Mouse (Mus musculus): ENCODE results near the gene Ppif.
A peak's percentile ranks its signal among the peaks of the same experiment; 100 is the strongest.

Gene Ppif

GRCm38 (mm10) chr14:25693888-25694568 lies at the start of gene Ppif:
Gene Ppif, plus strand, starts transcription at chr14:25694154.
- DNase-seq (ENCODE audit: low read depth, low spot score): peak; percentile 96

- no peak for DNase-seq (ENCODE audit: low read depth, low spot score)
These were observed 48.2 kb upstream of the Ppif start for GRCm38 (mm10) chr14:25645717-25646116.

GRCm38 (mm10) chr14:25646161-25646621 lies 47.8 kb upstream of the Ppif start:
- DNase-seq (ENCODE audit: low read depth, low spot score): peak; percentile 85

GRCm38 (mm10) chr14:25651131-25651530 lies 42.8 kb upstream of the Ppif start:
- no peak for DNase-seq (ENCODE audit: low read depth, low spot score)

- DNase-seq (ENCODE audit: low read depth, low spot score): no peak
These were observed 42.0 kb upstream of the Ppif start for GRCm38 (mm10) chr14:25651905-25652304.

- DNase-seq (ENCODE audit: low read depth, low spot score): peak; percentile 87
These were observed 39.4 kb upstream of the Ppif start for GRCm38 (mm10) chr14:25654401-25655197.

GRCm38 (mm10) chr14:25660661-25661060 lies 33.3 kb upstream of the Ppif start:
- DNase-seq (ENCODE audit: low read depth, low spot score): peak; percentile 80

GRCm38 (mm10) chr14:25661185-25661920 lies 32.6 kb upstream of the Ppif start:
- no peak for DNase-seq (ENCODE audit: low read depth, low spot score)

GRCm38 (mm10) chr14:25663649-25664309 lies 30.2 kb upstream of the Ppif start:
- no peak for DNase-seq (ENCODE audit: low read depth, low spot score)

GRCm38 (mm10) chr14:25664310-25664695 lies 29.7 kb upstream of the Ppif start:
- no peak for DNase-seq (ENCODE audit: low read depth, low spot score)

GRCm38 (mm10) chr14:25665314-25665970 lies 28.5 kb upstream of the Ppif start:
- peak; percentile 35 for DNase-seq (ENCODE audit: low read depth, low spot score)

- no peak for DNase-seq (ENCODE audit: low read depth, low spot score)
These were observed 27.1 kb upstream of the Ppif start for GRCm38 (mm10) chr14:25666668-25667376.

- DNase-seq (ENCODE audit: low read depth, low spot score): no peak
These were observed 26.4 kb upstream of the Ppif start for GRCm38 (mm10) chr14:25667587-25667986.

GRCm38 (mm10) chr14:25679625-25680024 lies 14.3 kb upstream of the Ppif start:
- DNase-seq (ENCODE audit: low read depth, low spot score): no peak

GRCm38 (mm10) chr14:25682020-25682419 lies 11.9 kb upstream of the Ppif start:
- no peak for DNase-seq (ENCODE audit: low read depth, low spot score)

- no peak for DNase-seq (ENCODE audit: low read depth, low spot score)
These were observed 7.6 kb upstream of the Ppif start for GRCm38 (mm10) chr14:25686216-25686945.

- DNase-seq (ENCODE audit: low read depth, low spot score): no peak
These were observed 6.7 kb upstream of the Ppif start for GRCm38 (mm10) chr14:25686983-25687901.

- DNase-seq (ENCODE audit: low read depth, low spot score): no peak
These were observed 575 bp upstream of the Ppif start for GRCm38 (mm10) chr14:25693271-25693887.

Data from brain, adult 2 months (tissue).